Mouse (Mus musculus) neural tube, embryonic 10.5 days (tissue): ENCODE measurements at regions not wholly inside any gene's neighbourhood (a gene's known extent, or its start where the extent isn't known, plus 50 kb on each side); places are given as distances from the start of the nearest gene placed in this dataset.
"Not testable (repeated sequence)": the region's sequence is repeated elsewhere in the genome, so short reads cannot be mapped to it uniquely, and the experiment has no call there.

ENCODE experiments used
- DNase-seq: peaks from one replicate; pipeline ENCODE4 v3.0.0-alpha.2; 2017; ENCODE audit warnings: low spot score; ENCODE audit errors: extremely low spot score

DNA sequence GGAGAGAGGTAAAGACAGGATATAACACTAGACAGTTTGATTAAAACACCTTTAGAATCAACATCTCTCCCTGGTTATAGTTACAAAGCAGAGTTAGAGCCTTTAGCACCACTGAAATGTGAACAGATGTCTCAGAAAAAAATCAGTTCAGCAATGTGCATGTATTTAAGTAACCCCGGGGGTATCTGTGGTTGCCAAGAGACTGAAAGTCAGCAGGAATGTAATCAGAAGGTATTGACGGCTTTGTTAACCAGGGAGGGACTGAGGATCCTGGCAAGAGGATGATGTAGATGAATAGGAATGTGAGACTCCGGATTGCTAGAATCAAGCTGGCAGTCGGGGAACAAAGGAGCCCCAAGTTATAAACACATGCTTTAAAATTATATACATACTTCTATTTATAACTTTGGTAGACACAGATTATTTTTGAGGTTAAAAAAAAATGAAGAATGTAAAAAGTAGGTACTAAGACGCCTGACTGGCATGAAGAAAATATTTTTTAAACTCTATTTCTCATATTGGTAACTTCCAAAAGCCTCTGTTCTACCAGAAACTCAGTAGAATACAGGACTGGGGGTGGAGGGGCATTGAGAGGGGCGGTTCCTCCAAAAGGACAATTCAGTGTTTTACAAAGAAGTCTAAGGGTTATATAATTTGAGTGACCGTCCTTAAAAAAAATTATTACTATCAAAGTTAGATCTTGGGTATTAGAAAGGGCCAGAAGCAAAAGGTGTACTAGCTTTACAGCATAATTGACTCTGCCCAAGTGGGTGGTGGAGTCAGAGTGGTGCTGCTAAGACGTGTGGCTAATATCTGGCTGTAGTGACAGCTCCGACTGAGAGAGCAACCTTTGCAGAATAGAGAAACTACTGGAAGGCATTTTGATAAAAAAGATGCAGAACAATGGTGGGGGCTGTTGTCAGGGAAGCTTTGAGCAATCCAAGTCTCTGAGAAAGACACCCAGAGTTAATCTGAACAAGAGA lies 341.2 kb upstream of the Gm6657 start:
- DNase-seq = no peak

DNA sequence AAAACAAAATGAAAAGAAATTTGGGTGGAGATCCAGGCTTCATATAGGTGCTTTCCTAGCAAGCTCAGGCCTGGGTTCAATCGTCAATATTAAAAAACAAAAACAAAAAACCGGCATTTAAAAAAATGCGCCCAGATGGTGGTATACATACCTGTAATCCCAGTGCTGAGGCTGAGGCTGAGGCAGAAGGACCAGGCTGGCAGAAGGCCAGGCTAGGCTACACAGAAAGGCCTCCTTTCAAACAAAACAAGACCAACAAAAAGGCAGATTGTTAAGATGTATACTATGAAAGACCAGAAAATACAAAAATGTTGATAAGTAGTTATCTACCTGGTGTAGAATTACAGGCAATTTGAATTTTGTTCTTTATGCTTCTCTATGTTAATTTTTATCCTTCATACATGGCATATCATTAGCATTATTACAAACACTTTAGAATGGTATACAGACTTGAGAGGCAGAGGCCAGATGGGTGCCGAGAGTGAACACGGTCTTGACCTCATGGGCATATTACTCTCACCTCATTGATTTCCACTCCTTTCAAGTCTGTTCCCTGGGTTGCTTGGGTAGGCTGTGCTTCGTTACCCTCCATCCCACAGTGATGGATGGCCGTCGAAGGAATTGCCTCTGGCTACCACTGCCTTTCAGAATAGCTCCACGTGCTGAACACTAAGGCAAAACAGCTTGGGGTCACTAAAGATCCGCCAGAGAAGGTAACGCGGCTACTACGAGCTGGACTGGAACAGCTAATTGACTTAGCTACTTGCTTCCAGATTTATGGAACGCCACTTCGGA lies 339.6 kb upstream of the Gm6657 start:
- DNase-seq = peak; percentile 72

DNA sequence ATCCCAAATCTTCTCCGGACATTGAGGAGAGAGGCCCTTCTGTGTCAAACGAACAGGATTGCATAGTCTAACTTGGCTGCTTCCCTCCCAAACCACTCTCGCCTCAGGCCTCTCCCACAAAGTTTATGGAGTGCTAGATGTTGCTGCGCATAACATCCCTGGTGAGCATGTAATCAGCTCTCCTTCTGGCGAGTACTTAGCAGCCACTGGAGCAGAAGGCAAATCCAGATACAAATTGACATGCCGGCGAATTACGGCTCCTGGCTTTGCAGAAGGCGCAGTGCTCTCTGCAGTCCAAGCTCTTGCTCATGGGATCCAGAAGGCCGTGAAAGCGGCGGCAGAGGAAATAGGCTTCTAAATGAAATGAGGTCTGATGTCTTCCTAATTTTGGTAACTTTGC lies 338.2 kb upstream of the Gm6657 start:
- DNase-seq = no peak

- no peak for DNase-seq
Measured at GRCm38 (mm10) chr12:77857281-77857680, 336.8 kb upstream of the Gm6657 start.

GRCm38 (mm10) chr12:77860769-77861557 lies 333.1 kb upstream of the Gm6657 start:
- no peak for DNase-seq

GRCm38 (mm10) chr12:77867947-77868495 lies 326.0 kb upstream of the Gm6657 start:
- no peak for DNase-seq

DNA sequence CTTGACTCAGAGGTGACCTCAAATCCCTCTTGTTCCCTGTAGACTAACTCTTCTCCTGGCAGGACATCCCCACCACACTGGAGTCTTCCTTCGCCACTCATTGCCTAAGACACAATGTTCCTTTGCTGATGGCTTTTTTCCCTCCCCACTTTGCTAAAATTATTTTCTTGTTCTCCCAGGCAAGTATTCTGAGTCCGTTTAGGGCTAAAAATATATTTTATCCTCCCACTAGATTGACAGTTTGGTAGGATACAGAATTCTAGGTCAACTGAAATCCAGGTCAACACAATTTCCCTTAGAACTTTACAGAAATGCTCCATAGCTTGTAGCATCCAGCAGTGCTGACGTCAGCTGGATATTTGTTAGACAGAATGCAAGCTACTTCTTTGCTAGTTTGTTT lies 324.7 kb upstream of the Gm6657 start:
- DNase-seq = no peak

- no peak for DNase-seq
Measured at GRCm38 (mm10) chr12:77887335-77887734, 306.7 kb upstream of the Gm6657 start.

GRCm38 (mm10) chr12:77891452-77891851 lies 302.6 kb upstream of the Gm6657 start:
- DNase-seq = no peak

GRCm38 (mm10) chr12:77894238-77894637 lies 299.8 kb upstream of the Gm6657 start:
- no peak for DNase-seq

DNA sequence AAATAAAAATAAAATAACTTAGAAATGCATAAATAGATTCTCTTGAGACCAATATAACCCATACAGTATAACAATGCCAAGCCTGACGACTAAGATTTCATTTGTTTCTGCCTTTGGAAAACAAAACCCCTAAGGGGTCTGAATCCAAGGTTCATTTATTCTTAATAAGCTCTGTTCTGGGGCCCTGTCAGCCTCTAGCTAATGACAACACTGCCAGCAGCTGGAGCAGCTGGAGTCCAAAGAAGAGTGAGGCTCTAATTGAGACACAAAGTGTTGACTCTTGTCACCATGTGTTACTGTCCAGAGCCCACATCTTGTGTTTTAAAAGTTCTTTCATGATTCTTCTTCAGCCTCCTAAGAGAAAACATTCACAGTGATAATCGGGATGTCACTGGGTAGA lies 298.5 kb upstream of the Gm6657 start:
- DNase-seq = no peak

- not testable (repeated sequence) for DNase-seq
Measured at GRCm38 (mm10) chr12:77898974-77899373, 295.1 kb upstream of the Gm6657 start.

DNA sequence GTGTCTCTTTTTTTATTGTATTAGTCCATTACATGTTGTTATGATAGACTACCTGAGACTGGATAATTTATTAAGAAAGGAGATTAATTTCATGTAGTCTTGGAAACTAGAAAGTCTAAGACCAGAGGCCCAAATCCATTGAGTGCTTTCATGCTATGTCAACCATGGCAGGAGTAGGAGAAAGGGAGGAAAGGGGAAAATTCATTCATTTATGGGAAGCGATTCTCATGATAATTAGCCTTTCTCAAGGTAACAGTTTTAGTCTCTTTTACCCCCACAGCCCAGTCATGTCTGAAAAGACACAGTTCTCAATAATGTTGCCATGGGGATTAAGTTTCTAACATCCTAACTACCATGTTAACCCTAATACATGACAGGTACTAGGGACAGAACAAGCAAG lies 292.8 kb upstream of the Gm6657 start:
- DNase-seq = no peak

DNA sequence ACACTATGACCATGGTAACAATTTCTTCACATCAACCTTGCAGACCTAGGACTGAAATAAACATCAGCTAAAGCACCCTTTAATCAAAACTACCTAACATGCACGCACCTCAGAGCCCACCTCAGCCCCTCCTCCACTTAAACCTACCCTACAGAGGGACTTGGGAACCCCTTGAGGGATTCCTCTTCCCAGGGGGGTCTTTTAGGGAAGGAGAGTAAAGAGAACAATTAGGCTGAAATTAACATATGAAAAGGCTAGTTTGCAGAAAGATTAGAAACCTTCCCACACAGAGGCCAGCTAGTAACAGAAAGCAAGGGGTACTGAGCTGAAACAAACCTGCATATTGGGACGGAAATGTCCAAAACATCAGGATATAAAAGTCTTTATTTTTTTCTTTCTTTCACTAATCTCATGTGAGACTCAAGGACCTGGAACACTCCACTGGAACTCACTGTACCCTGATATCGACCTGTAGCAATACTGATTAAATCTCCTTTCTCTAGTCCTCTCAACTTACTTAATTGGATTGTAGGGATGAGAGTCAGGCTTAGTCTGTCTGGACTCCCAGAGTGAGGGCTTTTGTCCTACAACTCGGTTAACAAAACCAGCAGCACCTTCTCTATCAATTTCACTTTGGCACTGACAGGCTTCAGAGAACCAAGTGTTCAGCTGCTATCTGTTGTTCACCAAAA lies 281.0 kb upstream of the Gm6657 start:
- DNase-seq = no peak

GRCm38 (mm10) chr12:77928729-77929128 lies 265.3 kb upstream of the Gm6657 start:
- DNase-seq = no peak

- no peak for DNase-seq
Measured at GRCm38 (mm10) chr12:77929571-77929970, 264.5 kb upstream of the Gm6657 start.

DNA sequence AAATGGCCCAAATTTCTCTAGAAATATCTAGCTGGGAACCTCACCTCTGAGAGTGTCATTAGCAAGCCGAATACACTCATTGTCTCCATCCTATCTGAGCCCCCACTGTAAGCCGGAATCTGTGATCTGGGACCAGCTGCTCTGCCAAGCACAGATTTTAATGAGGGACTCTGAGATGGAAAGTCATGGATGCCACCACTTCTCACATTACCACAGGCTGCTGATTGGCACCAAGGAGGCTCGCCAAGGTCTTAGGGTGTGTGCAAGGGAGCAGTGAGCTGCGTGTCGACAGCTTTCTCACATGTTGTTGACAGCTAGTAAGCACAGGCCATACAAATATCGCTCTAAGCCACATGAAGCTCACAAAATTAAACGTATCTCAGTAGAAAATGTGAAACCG lies 250.1 kb upstream of the Gm6657 start:
- DNase-seq = no peak

DNA sequence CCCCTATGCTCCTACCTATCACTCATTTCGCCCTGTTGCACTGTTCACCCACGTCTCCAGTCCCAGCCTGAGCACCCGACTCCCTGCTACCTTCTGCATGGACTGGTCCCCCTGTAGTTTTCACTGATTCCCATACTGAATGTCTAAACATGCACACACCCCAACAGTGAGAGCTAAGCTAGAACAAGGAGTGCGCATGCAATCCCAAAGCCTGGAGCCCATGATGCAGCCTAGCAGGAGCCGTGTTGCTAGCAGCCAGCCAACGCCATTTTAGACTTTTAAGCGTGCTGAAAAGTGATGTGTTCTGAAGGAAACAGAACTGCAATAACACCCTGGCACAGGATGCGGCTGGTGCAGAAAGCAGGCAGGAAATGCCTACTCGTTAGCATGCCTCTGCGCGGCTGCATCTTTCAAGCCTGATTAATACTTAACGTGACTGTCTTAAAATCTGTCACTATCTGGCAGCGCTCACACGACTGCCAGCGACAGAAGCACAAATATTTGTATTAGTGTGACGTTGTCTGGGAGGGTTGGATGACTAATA lies 244.5 kb upstream of the Gm6657 start:
- no peak for DNase-seq

DNA sequence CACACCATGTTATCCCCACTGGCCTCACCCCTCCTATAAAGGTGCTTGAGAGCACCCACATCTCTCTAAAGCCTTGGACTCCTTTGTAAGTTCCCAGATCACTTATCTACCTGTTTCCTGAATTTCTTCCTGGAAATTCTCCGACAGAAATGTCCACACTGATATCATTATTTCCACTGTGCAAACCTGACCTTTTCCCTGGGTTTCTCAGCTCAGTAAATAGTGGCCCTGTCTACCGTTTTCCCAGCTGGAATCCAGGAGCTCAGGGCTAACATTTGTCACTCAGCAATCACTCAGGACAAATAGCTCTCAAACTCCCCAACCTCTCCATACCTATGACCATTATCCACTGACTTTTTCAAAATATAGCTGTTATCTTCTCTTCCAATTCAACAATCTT lies 241.6 kb upstream of the Gm6657 start:
- DNase-seq = no peak

DNA sequence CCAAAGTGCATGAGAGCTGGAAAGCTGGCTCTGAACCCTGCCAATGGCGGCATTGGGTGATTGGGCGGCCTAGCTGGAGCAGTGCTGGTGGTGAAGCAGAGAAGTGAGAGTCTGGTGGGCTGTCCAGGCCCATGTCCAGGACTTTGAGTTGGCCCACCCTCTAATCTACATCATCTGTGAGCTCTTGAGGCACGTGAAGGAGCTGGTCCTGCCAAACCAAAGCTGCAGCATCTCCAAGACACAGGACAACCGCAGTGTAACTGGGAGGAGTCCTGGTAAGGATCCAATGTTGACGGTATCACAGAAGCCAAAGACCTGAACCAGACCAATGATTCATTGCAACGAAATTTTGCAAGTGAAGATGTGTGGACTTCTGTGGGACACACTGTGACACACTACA lies 231.4 kb upstream of the Gm6657 start:
- DNase-seq = no peak
